Mouse (Mus musculus) adrenal gland, adult 18-20 months (tissue): Measurements from ENCODE around the gene Ecsit. TPM values are rescaled to one million over a fixed set of nuclear protein-coding genes. Genes with fewer than 3 reads are reported as not detected.
"Not testable (repeated sequence)": the region's sequence is repeated elsewhere in the genome, so short reads cannot be mapped to it uniquely, and the experiment has no call there.

ENCODE experiments used
- DNase-seq, 2 experiments: peaks; one replicate each; pipeline ENCODE4 v3.0.0; 2021 to 2022; ENCODE audit warnings: low spot score in 2 of 2
- total RNA-seq, 2 experiments: library from RNA; stranded (reverse); gene quantifications; 1 replicate in 1 of 2; 2 replicates in 1 of 2; pipeline ENCODE4 v1.2.3; 2021

Ecsit gene
- total RNA-seq, 2 experiments from 2014 or later, result 49.0 to 64.4 TPM

DNA sequence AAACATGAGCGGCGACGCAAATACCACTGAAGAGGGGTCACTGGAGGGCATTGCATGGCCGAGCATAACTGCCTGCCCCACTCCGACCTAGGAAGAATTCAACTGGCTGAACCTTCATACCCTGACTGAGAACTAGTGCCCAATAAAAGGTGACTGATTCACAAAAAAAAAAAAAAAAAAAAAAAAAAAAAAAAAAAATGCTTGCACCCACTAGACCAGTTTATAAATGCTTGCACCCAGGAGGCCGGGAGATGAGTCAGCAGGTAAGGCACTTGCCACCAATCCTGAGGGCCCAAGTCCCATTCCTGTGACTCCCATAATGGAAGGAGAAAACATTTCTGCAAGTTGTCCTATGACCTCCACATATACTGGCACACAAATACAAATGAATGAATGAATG, 7.5 kb upstream of the Ecsit start:
- no peak for DNase-seq

GRCm38 (mm10) chr9:22089986-22090385, 4.7 kb upstream of the Ecsit start:
- DNase-seq, result peak in 1 of 2 experiments; percentile 26

GRCm38 (mm10) chr9:22089281-22089680, 4.0 kb upstream of the Ecsit start:
- no peak for DNase-seq

DNA sequence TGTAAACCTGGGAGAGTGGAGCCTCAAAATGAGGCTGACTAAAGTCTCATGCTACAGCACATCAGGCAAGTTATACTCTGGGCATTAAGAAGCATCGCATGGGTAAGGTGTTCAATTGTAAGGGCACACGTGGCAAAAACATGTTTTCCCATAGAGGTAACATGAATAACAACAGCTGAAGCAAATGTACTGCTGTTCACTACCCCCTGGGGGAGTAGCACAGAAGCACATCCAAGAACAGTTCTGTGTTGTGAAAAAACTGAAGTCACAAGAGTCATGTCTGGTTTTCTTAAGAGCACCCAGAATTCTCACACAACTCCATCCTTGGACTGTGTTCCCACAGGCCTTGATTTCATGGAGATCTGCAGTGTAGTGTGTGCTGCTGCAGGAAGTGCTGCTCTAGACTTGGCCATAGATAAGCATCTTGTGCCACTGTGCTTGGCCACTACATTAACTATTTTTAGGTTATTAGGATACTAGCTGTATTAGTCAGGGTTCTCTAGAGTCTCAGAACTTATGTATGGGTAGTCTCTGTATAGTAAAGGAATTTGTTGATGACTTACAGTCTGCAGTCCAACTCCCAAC, 1.9 kb upstream of the Ecsit start:
- DNase-seq, result no peak

DNA sequence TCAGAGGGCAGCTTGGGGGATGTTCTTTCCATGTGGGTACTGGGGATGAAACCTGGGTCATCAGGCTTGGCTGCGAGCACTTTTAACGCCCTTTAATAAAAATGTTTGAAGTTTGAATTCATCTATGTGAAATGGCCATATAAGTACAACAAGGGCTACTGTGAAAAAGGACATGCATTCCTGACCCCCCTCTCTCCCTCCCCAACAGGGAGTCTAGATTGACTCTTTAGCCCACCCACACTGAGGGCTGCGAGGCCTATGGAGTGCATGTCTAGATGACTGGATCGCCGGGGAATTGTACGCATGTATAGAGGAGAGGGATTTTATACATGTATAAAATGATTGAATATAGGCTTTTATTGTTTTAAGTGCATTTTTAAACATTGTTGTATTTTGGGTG, 774 bp upstream of the Ecsit start:
- DNase-seq, result no peak

- no peak for DNase-seq
Measured at GRCm38 (mm10) chr9:22084667-22085021, 594 bp downstream of the Ecsit start.

- DNase-seq, result no peak
Measured at GRCm38 (mm10) chr9:22076223-22076622, 9.0 kb downstream of the Ecsit start.

- DNase-seq, result not testable (repeated sequence)
Measured at GRCm38 (mm10) chr9:22075778-22076177, 9.5 kb downstream of the Ecsit start.

- no peak for DNase-seq
Measured at GRCm38 (mm10) chr9:22072276-22072675, 13.0 kb downstream of the Ecsit start.

DNA sequence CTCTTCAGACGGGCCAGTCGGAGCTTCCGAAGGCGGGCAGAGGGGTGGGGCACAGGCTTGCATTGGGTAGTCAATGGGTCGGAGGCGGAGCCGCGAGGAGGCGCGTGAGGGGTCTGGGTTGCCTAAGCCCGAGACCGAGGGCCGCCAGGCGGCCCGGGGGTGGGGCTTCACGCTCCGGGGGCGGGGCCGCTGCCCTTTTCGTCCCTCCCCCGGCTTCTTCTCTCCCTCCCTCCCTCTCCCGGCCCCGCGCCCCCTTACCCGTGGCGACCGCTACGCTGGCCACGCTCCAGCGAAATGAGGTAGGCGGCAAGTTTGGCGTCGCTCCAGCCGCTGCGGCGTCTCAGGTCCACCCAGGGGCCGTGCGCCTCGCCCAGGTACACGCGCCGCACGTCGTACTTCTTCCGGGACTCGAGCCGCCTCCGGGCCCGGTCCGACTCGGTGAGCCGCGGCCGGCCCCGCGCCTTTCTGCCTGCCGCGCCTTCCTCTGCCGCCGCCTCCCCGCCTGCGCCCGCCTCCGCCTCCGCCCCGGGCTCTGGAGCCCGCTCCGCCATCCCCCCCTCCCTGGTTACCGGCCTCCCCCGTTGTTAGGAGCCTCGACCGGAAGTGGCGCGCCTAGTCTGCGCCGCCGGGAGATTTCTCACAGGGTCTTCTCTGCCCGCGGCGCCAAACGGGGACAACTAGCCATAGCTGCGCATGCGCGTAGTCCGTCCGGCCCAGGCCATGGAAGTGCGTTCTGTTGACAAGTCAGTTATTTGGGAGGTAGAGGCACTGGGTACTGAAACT, 14.3 kb downstream of the Ecsit start, which contains the start of the genes Gm49318 and Zfp653:
Gm49318 (minus strand) TSS at position 469 of the 783 bp plus-strand sequence.
Zfp653 (minus strand) TSS at position 586 of the 783 bp plus-strand sequence.
- DNase-seq, result peak; percentile 95 to 96

- no peak for DNase-seq
Measured at GRCm38 (mm10) chr9:22069881-22070553, 15.2 kb downstream of the Ecsit start.

GRCm38 (mm10) chr9:22067195-22067594, 18.0 kb downstream of the Ecsit start:
- DNase-seq, result no peak

- DNase-seq, result peak; percentile 42 to 65
Measured at GRCm38 (mm10) chr9:22066433-22066832, 18.8 kb downstream of the Ecsit start.

DNA sequence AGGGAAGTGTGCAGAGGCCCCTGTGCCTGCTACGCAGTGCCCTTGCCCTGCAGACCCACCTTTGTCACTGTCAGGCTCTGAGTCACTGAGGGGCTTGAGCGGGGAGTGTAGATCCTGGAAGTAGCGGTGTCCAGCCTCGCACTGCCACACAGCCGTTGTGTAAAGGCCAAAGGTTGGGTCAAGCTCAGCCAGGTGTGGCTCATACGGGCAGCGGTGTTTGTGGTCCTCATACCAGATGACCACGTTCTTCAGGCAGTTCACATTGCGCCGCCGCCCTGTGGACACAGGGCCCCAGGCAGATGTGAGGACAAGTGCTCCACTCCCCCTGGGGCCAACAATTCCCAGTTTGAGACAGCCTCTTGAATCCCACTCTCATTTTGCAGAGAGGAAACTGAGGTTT, 19.6 kb downstream of the Ecsit start:
- no peak for DNase-seq

DNA sequence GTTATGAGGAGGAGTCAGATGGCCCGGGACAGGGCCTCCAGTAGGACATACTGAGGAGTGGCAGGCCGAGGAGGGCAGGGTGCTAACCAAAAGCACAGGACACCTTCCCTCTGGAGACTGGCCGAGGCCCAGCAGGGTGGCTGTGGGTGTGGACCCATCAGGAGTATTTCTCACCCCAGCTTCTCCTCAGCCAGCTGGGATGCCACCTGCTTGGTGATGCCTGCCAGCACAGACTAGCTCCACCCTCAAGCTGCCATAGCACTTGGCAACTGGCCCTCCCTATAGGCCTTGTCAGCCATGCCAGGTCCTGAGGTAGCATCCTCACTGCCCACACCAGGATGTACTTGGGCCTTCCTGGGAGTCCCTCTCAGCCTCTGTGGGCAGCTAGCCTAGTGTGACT, 20.9 kb downstream of the Ecsit start:
- DNase-seq, result no peak

DNA sequence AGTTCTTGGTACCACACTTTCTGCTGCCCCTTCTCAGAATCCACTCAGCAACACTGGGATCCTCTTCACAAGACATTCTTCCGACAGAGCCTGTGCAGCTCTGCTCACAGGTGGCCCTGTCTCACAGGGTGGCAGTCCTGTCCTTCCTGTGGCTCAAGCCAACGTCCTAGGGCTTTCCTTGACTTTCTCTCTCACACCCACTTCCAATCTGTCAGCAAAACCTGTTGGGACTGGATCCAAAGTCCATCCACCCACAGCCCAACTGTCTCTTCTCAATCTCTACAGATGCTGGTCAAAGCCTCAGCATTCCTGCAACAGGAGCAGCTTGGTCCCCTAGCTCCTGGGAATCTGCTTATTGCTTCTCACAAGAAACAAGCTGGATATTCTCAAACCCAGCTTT, 23.9 kb downstream of the Ecsit start:
- no peak for DNase-seq

- DNase-seq, result no peak
Measured at GRCm38 (mm10) chr9:22058011-22058424, 27.2 kb downstream of the Ecsit start.

GRCm38 (mm10) chr9:22057031-22057517, 28.2 kb downstream of the Ecsit start:
- no peak for DNase-seq

DNA sequence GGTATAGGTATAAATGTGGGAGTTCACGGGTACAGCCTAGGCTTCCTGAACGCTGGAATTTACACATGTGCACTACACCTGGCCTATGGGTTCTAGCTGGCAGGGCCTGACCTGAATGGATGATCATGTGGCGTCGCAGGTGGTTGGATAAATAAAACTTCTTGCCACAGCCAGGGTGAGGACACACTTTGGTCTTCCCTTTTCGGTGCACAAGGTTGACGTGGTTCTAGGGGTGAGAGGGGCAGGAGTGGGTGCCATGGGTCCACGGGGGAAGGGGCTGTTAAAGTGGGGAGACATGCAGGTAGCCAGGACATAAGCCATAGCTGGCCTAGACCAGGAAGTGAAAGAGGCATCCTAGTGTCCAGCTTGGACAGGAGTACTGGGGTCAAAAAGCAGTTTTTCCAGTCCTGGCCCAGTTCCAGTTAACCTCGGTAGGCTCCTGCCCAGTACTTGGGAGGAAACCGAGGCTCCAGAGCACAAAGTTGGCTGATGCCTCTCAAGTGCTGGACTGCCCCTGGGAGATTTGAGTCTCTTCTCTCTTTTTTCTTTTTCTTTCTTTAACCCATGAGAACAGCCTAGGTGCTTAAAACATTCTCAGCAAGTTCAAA, 28.8 kb downstream of the Ecsit start:
- DNase-seq, result no peak

GRCm38 (mm10) chr9:22055713-22056112, 29.5 kb downstream of the Ecsit start:
- no peak for DNase-seq

DNA sequence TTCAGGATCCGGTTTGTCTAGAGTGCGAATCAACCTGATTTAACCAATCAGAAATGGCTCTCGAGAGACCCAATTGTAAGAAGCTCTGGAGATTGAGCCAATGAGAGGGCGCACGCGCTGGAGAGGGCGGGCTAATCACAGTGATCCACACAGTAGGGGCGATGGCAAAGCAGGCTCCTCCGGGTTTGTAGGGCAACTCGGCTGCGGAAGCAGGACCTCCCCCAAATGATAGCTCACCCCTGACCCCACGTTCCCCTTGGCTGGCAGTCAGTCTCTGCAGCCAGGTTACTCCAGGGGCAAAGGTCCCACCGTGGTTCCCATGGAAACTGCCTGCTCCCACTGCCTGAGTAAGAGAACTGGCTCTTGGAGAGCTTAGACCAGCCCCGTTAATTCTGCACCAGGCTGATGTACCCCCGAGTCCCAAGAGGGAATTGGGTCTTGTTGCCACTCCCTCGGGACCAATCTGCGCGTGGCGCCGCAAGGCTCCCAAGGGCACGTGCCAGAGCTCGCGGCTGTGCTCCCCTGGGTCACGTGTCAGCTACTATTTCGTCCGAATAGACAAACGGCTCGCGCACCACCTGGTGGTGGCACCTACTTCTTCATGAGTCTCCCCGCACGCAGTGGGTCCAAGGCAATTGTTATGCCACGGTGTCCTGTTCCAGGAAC, 30.7 kb downstream of the Ecsit start:
- peak; percentile 63 to 67 for DNase-seq
